Mouse (Mus musculus) midbrain, embryonic 12.5 days (tissue): Measurements from ENCODE around the gene Dtd1. TPM values are rescaled to one million over a fixed set of nuclear protein-coding genes. Genes with fewer than 3 reads are reported as not detected.

Experiments used
- ATAC-seq: fragments of 200-750 bp; cut with Nextera tagmentation; 2 replicates; pipeline ENCODE4 v1.8.0; 2017; ENCODE audit warnings: low read depth, moderate TSS enrichment, moderate library complexity; ENCODE audit not compliant: low FRiP score
- H3K27ac ChIP-seq: fragments of 300-500 bp; sonication (generic); replicated peaks from 2 replicates; pipeline ENCODE4 v1.5.1; 2016; ENCODE audit warnings: mild to moderate bottlenecking
- H3K27me3 ChIP-seq: fragments of 300-500 bp; sonication (generic); 2 replicates; pipeline ENCODE4 v1.6.1; 2016; ENCODE audit warnings: mild to moderate bottlenecking
- H3K36me3 ChIP-seq: fragments of 300-500 bp; sonication (generic); 2 replicates; pipeline ENCODE4 v1.6.1; 2016
- H3K4me1 ChIP-seq: fragments of 300-500 bp; sonication (generic); 2 replicates; pipeline ENCODE4 v1.6.1; 2016
- H3K4me2 ChIP-seq: fragments of 300-500 bp; sonication (generic); replicated peaks from 2 replicates; pipeline ENCODE4 v1.6.1; 2016; ENCODE audit warnings: mild to moderate bottlenecking, moderate library complexity
- H3K4me3 ChIP-seq: fragments of 300-500 bp; sonication (generic); 2 replicates; pipeline ENCODE4 v1.5.1; 2016; ENCODE audit warnings: mild to moderate bottlenecking
- H3K9ac ChIP-seq: fragments of 300-500 bp; sonication (generic); replicated peaks from 2 replicates; pipeline ENCODE4 v1.6.1; 2016; ENCODE audit warnings: mild to moderate bottlenecking, moderate library complexity
- H3K9me3 ChIP-seq: fragments of 300-500 bp; sonication (generic); 2 replicates; pipeline ENCODE4 v1.6.1; 2016; ENCODE audit warnings: mild to moderate bottlenecking
- WGBS: fragments of 180-500 bp; shearing (Covaris S2); methylation state at CpG from one replicate; pipeline ENCODE4 v1.1.7; 2016; 5-methylcytosine and 5-hydroxymethylcytosine counted together
- polyA plus RNA-seq: library from polyadenylated mRNA; unstranded; fragments of >200 nt; fragmentation: Nextera tagmentation; extraction: Ambion mirVana; gene quantifications from 2 replicates; pipeline ENCODE4 v1.2.1, GENCODE M21; 2016

Dtd1 gene
- polyA plus RNA-seq, 1 experiment from 2014 or later = 39.9 TPM

- 89% methylated on average over 4 of the region's 4 CpGs for WGBS
- H3K4me3 ChIP-seq = no peak overlapping the region
- no peaks in the 10 kb centered on the region for H3K9me3 ChIP-seq
- no peaks in the 10 kb centered on the region for H3K27me3 ChIP-seq
- no peak for ATAC-seq
- no peak overlapping the region for H3K9ac ChIP-seq
- no peak overlapping the region for H3K4me2 ChIP-seq
- no peaks in the 10 kb centered on the region for H3K4me1 ChIP-seq
- H3K27ac ChIP-seq = no peak overlapping the region
- no peaks in the 10 kb centered on the region for H3K36me3 ChIP-seq
Observed at GRCm38 (mm10) chr2:144647151-144647550, 47.5 kb downstream of the Dtd1 start.

GRCm38 (mm10) chr2:144649960-144650359 is 50.3 kb downstream of the Dtd1 start:
- ATAC-seq = no peak
- Histone ChIP-seq H3K4me1 (no peaks in the 10 kb centered on the region), H3K27ac (no peak overlapping the region), H3K4me3 (no peak overlapping the region), H3K4me2 (no peak overlapping the region), H3K9ac (no peak overlapping the region), H3K9me3 (no peaks in the 10 kb centered on the region), H3K36me3 (no peaks in the 10 kb centered on the region), H3K27me3 (no peaks in the 10 kb centered on the region)
- WGBS = 92% methylated on average over 1 of the region's 1 CpGs

- Histone ChIP-seq H3K27me3 (no peaks in the 10 kb centered on the region), H3K27ac (no peak overlapping the region), H3K9me3 (no peaks in the 10 kb centered on the region), H3K9ac (no peak overlapping the region), H3K36me3 (no peaks in the 10 kb centered on the region), H3K4me1 (no peaks in the 10 kb centered on the region), H3K4me3 (no peak overlapping the region), H3K4me2 (no peak overlapping the region)
- WGBS = 94% methylated on average over 4 of the region's 4 CpGs
- ATAC-seq = no peak
Observed at GRCm38 (mm10) chr2:144652841-144653240, 53.1 kb downstream of the Dtd1 start.

GRCm38 (mm10) chr2:144655307-144655706 is 55.6 kb downstream of the Dtd1 start:
- Histone ChIP-seq H3K9me3 (no peaks in the 10 kb centered on the region), H3K4me1 (no peaks in the 10 kb centered on the region), H3K4me3 (no peak overlapping the region), H3K27ac (no peak overlapping the region), H3K9ac (no peak overlapping the region), H3K36me3 (no peaks in the 10 kb centered on the region), H3K27me3 (no peaks in the 10 kb centered on the region), H3K4me2 (no peak overlapping the region)
- 89% methylated on average over 3 of the region's 3 CpGs for WGBS
- no peak for ATAC-seq

GRCm38 (mm10) chr2:144668507-144668906 is 68.8 kb downstream of the Dtd1 start:
- ATAC-seq = no peak
- no peak overlapping the region for H3K4me3 ChIP-seq
- no peaks in the 10 kb centered on the region for H3K36me3 ChIP-seq
- no peak overlapping the region for H3K4me2 ChIP-seq
- H3K9me3 ChIP-seq = 0 out of 2 replicates have a peak, but pooled peaks cover 3% of the 10 kb centered on the region
- no peaks in the 10 kb centered on the region for H3K4me1 ChIP-seq
- WGBS = 91% methylated on average over 4 of the region's 4 CpGs
- no peaks in the 10 kb centered on the region for H3K27me3 ChIP-seq
- no peak overlapping the region for H3K9ac ChIP-seq
- H3K27ac ChIP-seq = no peak overlapping the region

- 88% methylated on average over 5 of the region's 5 CpGs for WGBS
- Histone ChIP-seq H3K36me3 (no peaks in the 10 kb centered on the region), H3K4me2 (no peak overlapping the region), H3K9ac (no peak overlapping the region), H3K27ac (no peak overlapping the region), H3K9me3 (0 out of 2 replicates have a peak, but pooled peaks cover 3% of the 10 kb centered on the region), H3K4me3 (no peak overlapping the region), H3K4me1 (no peaks in the 10 kb centered on the region), H3K27me3 (no peaks in the 10 kb centered on the region)
- no peak for ATAC-seq
Observed at GRCm38 (mm10) chr2:144670289-144670930, 70.7 kb downstream of the Dtd1 start.

GRCm38 (mm10) chr2:144672397-144672796 is 72.7 kb downstream of the Dtd1 start:
- no peak for ATAC-seq
- Histone ChIP-seq H3K27ac (no peak overlapping the region), H3K27me3 (no peaks in the 10 kb centered on the region), H3K4me1 (peaks cover 9% of the 10 kb centered on the region; the same call in 1 of the 2 replicates), H3K9ac (no peak overlapping the region), H3K4me3 (no peak overlapping the region), H3K4me2 (no peak overlapping the region), H3K9me3 (0 out of 2 replicates have a peak, but pooled peaks cover 3% of the 10 kb centered on the region), H3K36me3 (no peaks in the 10 kb centered on the region)
- WGBS = 85% methylated on average over 5 of the region's 5 CpGs

- peaks cover 22% of the 10 kb centered on the region for H3K4me1 ChIP-seq
- no peak for ATAC-seq
Observed at GRCm38 (mm10) chr2:144676546-144677228, 77.0 kb downstream of the Dtd1 start.

GRCm38 (mm10) chr2:144677229-144677571 is 77.5 kb downstream of the Dtd1 start:
- Histone ChIP-seq H3K36me3 (no peaks in the 10 kb centered on the region), H3K27ac (no peak overlapping the region), H3K4me1 (peaks cover 22% of the 10 kb centered on the region), H3K9me3 (no peaks in the 10 kb centered on the region), H3K4me3 (no peak overlapping the region), H3K9ac (no peak overlapping the region), H3K27me3 (no peaks in the 10 kb centered on the region), H3K4me2 (no peak overlapping the region)
- no peak for ATAC-seq
- WGBS = 82% methylated on average over 2 of the region's 2 CpGs

More at GRCm38 (mm10) chr2:144676546-144677228, 77.0 kb downstream of the Dtd1 start:
- peak overlapping the region; percentile 49; the same call in 1 of the 2 replicates for H3K27ac ChIP-seq
- no peak overlapping the region for H3K4me3 ChIP-seq
- no peak overlapping the region for H3K9ac ChIP-seq
- no peaks in the 10 kb centered on the region for H3K36me3 ChIP-seq
- WGBS = 73% methylated on average over 13 of the region's 13 CpGs
- H3K27me3 ChIP-seq = no peaks in the 10 kb centered on the region
- H3K9me3 ChIP-seq = 0 out of 2 replicates have a peak, but pooled peaks cover 1% of the 10 kb centered on the region
- H3K4me2 ChIP-seq = no peak overlapping the region

GRCm38 (mm10) chr2:144678779-144679178 is 79.1 kb downstream of the Dtd1 start:
- WGBS = 77% methylated on average over 6 of the region's 6 CpGs
- H3K36me3 ChIP-seq = no peaks in the 10 kb centered on the region
- ATAC-seq = no peak
- no peak overlapping the region for H3K27ac ChIP-seq
- no peak overlapping the region for H3K4me2 ChIP-seq
- H3K9me3 ChIP-seq = no peaks in the 10 kb centered on the region
- peaks cover 22% of the 10 kb centered on the region for H3K4me1 ChIP-seq
- H3K27me3 ChIP-seq = no peaks in the 10 kb centered on the region
- H3K9ac ChIP-seq = no peak overlapping the region
- H3K4me3 ChIP-seq = no peak overlapping the region

GRCm38 (mm10) chr2:144679394-144679793 is 79.7 kb downstream of the Dtd1 start:
- ATAC-seq = no peak
- H3K4me2 ChIP-seq = no peak overlapping the region
- H3K4me1 ChIP-seq = peaks cover 22% of the 10 kb centered on the region
- H3K36me3 ChIP-seq = no peaks in the 10 kb centered on the region
- WGBS = 87% methylated on average over 3 of the region's 3 CpGs
- H3K4me3 ChIP-seq = no peak overlapping the region
- no peaks in the 10 kb centered on the region for H3K27me3 ChIP-seq
- H3K27ac ChIP-seq = no peak overlapping the region
- H3K9me3 ChIP-seq = no peaks in the 10 kb centered on the region
- H3K9ac ChIP-seq = no peak overlapping the region

- Histone ChIP-seq H3K9ac (no peak overlapping the region), H3K27ac (no peak overlapping the region), H3K4me1 (no peaks in the 10 kb centered on the region), H3K36me3 (no peaks in the 10 kb centered on the region), H3K9me3 (no peaks in the 10 kb centered on the region), H3K4me2 (no peak overlapping the region), H3K4me3 (no peak overlapping the region), H3K27me3 (no peaks in the 10 kb centered on the region)
- WGBS = 82% methylated on average over 8 of the region's 8 CpGs
- no peak for ATAC-seq
Observed at GRCm38 (mm10) chr2:144692219-144692732, 92.6 kb downstream of the Dtd1 start.
